ENCODE assay signal across 21 mouse cellular contexts in genomic region chr13:47237376-47237775, GRCm38 (mm10).
DNase-seq lines count a peak whose midpoint lies in the region; ATAC-seq and TF ChIP-seq lines count a peak whose summit lies in the region.
"Had no signal": no experiment of that assay in that cellular context is flagged by ENCODE, and none has a peak within 500 bp of the region (broad histone marks: within the 10 kb centered on the region; RNA-seq: fewer than 3 reads in every experiment).

No protein-coding gene starts in this region.

- H3K9me3 ChIP-seq in midbrain, embryonic 11.5 days (ENCODE audit: control insufficient read depth, low read length): no peaks in the 10 kb centered on the region
- H3K9me3 ChIP-seq in midbrain, embryonic 13.5 days: no peaks in the 10 kb centered on the region
- H3K9me3 ChIP-seq: embryonic facial prominence, embryonic 13.5 days; forebrain, embryonic 13.5 days; heart, embryonic 10.5 days; hindbrain, embryonic 13.5 days had no signal

- H3K27me3 ChIP-seq in midbrain, embryonic 11.5 days (ENCODE audit: control insufficient read depth, insufficient read depth, low read length): no peaks in the 10 kb centered on the region
- peaks cover 3% of the 10 kb centered on the region; the same call in 1 of the 2 replicates for H3K27me3 ChIP-seq in midbrain, embryonic 13.5 days
- H3K27me3 ChIP-seq in thymus, adult 2 months (ENCODE audit: control insufficient read depth, insufficient read depth, low read length): no peaks in the 10 kb centered on the region
- H3K27me3 ChIP-seq: CH12.LX; embryonic facial prominence, embryonic 13.5 days; forebrain, embryonic 13.5 days; hindbrain, embryonic 13.5 days; Patski had no signal

- no peaks in the 10 kb centered on the region for H3K4me1 ChIP-seq in midbrain, embryonic 11.5 days (ENCODE audit: control insufficient read depth, insufficient read depth, low read length)
- no peaks in the 10 kb centered on the region for H3K4me1 ChIP-seq in midbrain, embryonic 13.5 days (replicated peaks)
- no peaks in the 10 kb centered on the region for H3K4me1 ChIP-seq in thymus, adult 2 months (replicated peaks; ENCODE audit: control insufficient read depth, insufficient read depth, low read length)
- H3K4me1 ChIP-seq: forebrain, embryonic 13.5 days; hindbrain, embryonic 13.5 days had no signal

- no peak overlapping the region for H3K4me2 ChIP-seq in midbrain, embryonic 11.5 days
- H3K4me2 ChIP-seq in midbrain, embryonic 13.5 days (replicated peaks): no peak overlapping the region
- H3K4me2 ChIP-seq: embryonic facial prominence, embryonic 13.5 days; forebrain, embryonic 13.5 days; hindbrain, embryonic 13.5 days had no signal

- no peak overlapping the region for H3K27ac ChIP-seq in midbrain, embryonic 11.5 days (ENCODE audit: low read depth, low read length)
- no peak overlapping the region for H3K27ac ChIP-seq in midbrain, embryonic 13.5 days
- no peak overlapping the region for H3K27ac ChIP-seq in thymus, adult 2 months (ENCODE audit: control insufficient read depth, insufficient read depth, low read length)
- H3K27ac ChIP-seq: embryonic facial prominence, embryonic 13.5 days; forebrain, embryonic 13.5 days; heart, embryonic 10.5 days; hindbrain, embryonic 13.5 days; hindbrain, postnatal 0 days had no signal

- TF ChIP-seq CTCF in thymus, adult 2 months (IDR thresholded peaks at IDR 0.05; ENCODE audit: borderline replicate concordance, control insufficient read depth, extremely low read depth, insufficient read depth, low read length, poor library complexity): no peak

- no peaks in the 10 kb centered on the region for H3K36me3 ChIP-seq in midbrain, embryonic 11.5 days (ENCODE audit: control insufficient read depth, insufficient read depth, low read length)
- no peaks in the 10 kb centered on the region for H3K36me3 ChIP-seq in midbrain, embryonic 13.5 days
- no peaks in the 10 kb centered on the region for H3K36me3 ChIP-seq in thymus, adult 2 months (ENCODE audit: control insufficient read depth, insufficient read depth, low read length)
- H3K36me3 ChIP-seq: embryonic facial prominence, embryonic 13.5 days; hindbrain, embryonic 13.5 days had no signal

- H3K9ac ChIP-seq in midbrain, embryonic 11.5 days (ENCODE audit: low read length): no peak overlapping the region
- no peak overlapping the region for H3K9ac ChIP-seq in midbrain, embryonic 13.5 days (replicated peaks)
- H3K9ac ChIP-seq: embryonic facial prominence, embryonic 13.5 days; forebrain, embryonic 13.5 days; forebrain, postnatal 0 days; hindbrain, embryonic 13.5 days had no signal

- no peak for TF ChIP-seq POLR2A in thymus, adult 2 months (IDR thresholded peaks at IDR 0.05; ENCODE audit: control insufficient read depth, extremely low read depth, insufficient read depth, low read length, poor library complexity)

- peak; percentile 27 to 39 for DNase-seq in cerebellum, adult 18-20 months
- no peak for DNase-seq in cerebellum, postnatal 4 days (ENCODE audit: low spot score in 2 of 2)
- peak; percentile 28 for DNase-seq in midbrain, embryonic 11.5 days (ENCODE audit: low spot score, missing footprints)
- peak; percentile 83 to 88 for DNase-seq in cerebellum, postnatal 10 days
- no peak for DNase-seq in thymus, adult 2 months
- no peak for DNase-seq in neural tube, embryonic 10.5 days (ENCODE audit: extremely low spot score, low spot score)
- DNase-seq: adrenal gland, adult 8-10 months; adrenal gland, postnatal 36 days; forebrain, postnatal 0 days; gastrocnemius, postnatal 36 days; heart, adult 18-20 months; heart, postnatal 14 days; kidney, adult 18-20 months had no signal

- H3K4me3 ChIP-seq in midbrain, embryonic 11.5 days (ENCODE audit: low read depth, low read length): no peak overlapping the region
- no peak overlapping the region for H3K4me3 ChIP-seq in midbrain, embryonic 13.5 days (replicated peaks)
- no peak overlapping the region for H3K4me3 ChIP-seq in thymus, adult 2 months (ENCODE audit: control insufficient read depth, insufficient read depth, low read length)
- H3K4me3 ChIP-seq: embryonic facial prominence, embryonic 13.5 days; forebrain, embryonic 13.5 days; heart, embryonic 10.5 days; hindbrain, embryonic 13.5 days had no signal

- WGBS in midbrain, embryonic 11.5 days: 88% methylated on average over 8 of the region's 8 CpGs
- WGBS in midbrain, embryonic 13.5 days: 92% methylated on average over 8 of the region's 8 CpGs
- WGBS in thymus, adult 2 months: 92% methylated on average over 8 of the region's 8 CpGs

- ATAC-seq in midbrain, embryonic 11.5 days (ENCODE audit: low FRiP score): no peak
- no peak for ATAC-seq in midbrain, embryonic 13.5 days
- ATAC-seq: forebrain, embryonic 13.5 days; forebrain, postnatal 0 days; hindbrain, postnatal 0 days had no signal

Comparison
In these comparisons a context has a peak if more than half of its experiments do, and no peak if none do; other contexts are left out.
1. DNase-seq: peak in cerebellum, adult 18-20 months (2 of 2), midbrain, embryonic 11.5 days (single experiment) and cerebellum, postnatal 10 days (2 of 2); none in cerebellum, postnatal 4 days (0 of 2), thymus, adult 2 months (single experiment) and neural tube, embryonic 10.5 days (single experiment).